Mouse (Mus musculus): ENCODE measurements around the gene Nup98. TPM values are rescaled to one million over a fixed set of nuclear protein-coding genes. Genes with fewer than 3 reads are reported as not detected.

Gene Nup98
- total and polyA plus RNA-seq, 3 experiments: 25.9 to 195 (median 45.2) TPM

- TF ChIP-seq ZMIZ1 (IDR thresholded peaks at IDR 0.05; ENCODE audit: low read depth, low read length) (no peak), POLR2A (IDR thresholded peaks at IDR 0.05; ENCODE audit: control insufficient read depth in 1 of 2, insufficient read depth in 1 of 2, low read depth in 1 of 2, low read length in 2 of 2, poor library complexity in 1 of 2) (no peak), CHD1 (IDR thresholded peaks at IDR 0.05; ENCODE audit: low read depth, low read length) (no peak), BHLHE40 (IDR thresholded peaks at IDR 0.05; ENCODE audit: borderline replicate concordance, low read depth, low read length) (no peak), ZNF384 (IDR thresholded peaks at IDR 0.05; ENCODE audit: low read depth, low read length) (no peak), EP300 (IDR thresholded peaks at IDR 0.05; ENCODE audit: low read depth in 1 of 2, low read length in 2 of 2) (no peak), TAL1 (IDR thresholded peaks at IDR 0.05; ENCODE audit: low read length) (no peak), GABPA (IDR thresholded peaks at IDR 0.05; ENCODE audit: low read depth, low read length) (no peak), KAT2A (conservative IDR thresholded peaks at IDR 0.05; ENCODE audit: low read depth, low read length) (no peak)
- Histone ChIP-seq H3K36me3 (ENCODE audit: control insufficient read depth in 1 of 2, insufficient read depth in 2 of 2, low read length in 2 of 2) (no peaks in the 10 kb centered on the region), H3K9ac (ENCODE audit: control insufficient read depth, low read depth, low read length, poor library complexity, severe bottlenecking) (no peak overlapping the region), H3K79me2 (ENCODE audit: control insufficient read depth, insufficient read depth, low read length, poor library complexity) (no peaks in the 10 kb centered on the region), H3K4me3 (ENCODE audit: control insufficient read depth in 1 of 2, insufficient read depth in 1 of 2, low read depth in 2 of 2, low read length in 2 of 2) (no peak overlapping the region), H3K27ac (ENCODE audit: control insufficient read depth, low read depth, low read length) (no peak overlapping the region), H3K27me3 (ENCODE audit: control insufficient read depth in 1 of 2, insufficient read depth in 2 of 2, low read length in 2 of 2) (peaks cover 0 to 2% of the 10 kb centered on the region in 2 experiments; a peak in 3 of 4 replicates), H3K4me1 (ENCODE audit: control insufficient read depth in 1 of 2, insufficient read depth in 2 of 2, low read length in 2 of 2) (no peaks in the 10 kb centered on the region), H3K9me3 (replicated peaks; ENCODE audit: insufficient read depth, low read length) (no peaks in the 10 kb centered on the region)
- no peak for DNase-seq (ENCODE audit: low read depth, low spot score)
Measured at GRCm38 (mm10) chr7:102109746-102110145, 100.2 kb downstream of the Nup98 start.

GRCm38 (mm10) chr7:102109171-102109570 is 100.8 kb downstream of the Nup98 start, which contains the start of gene Art5:
Art5 (minus strand) TSS chr7:102109489.
- H3K27me3 ChIP-seq (ENCODE audit: control insufficient read depth in 1 of 2, insufficient read depth in 2 of 2, low read length in 2 of 2): peaks cover 0 to 2% of the 10 kb centered on the region in 2 experiments; a peak in 3 of 4 replicates
- TF ChIP-seq MEF2A (IDR thresholded peaks at IDR 0.05; ENCODE audit: extremely low read depth, insufficient replicate concordance, low read depth, low read length, poor library complexity, severe bottlenecking) (no peak), TAL1 (IDR thresholded peaks at IDR 0.05; ENCODE audit: low read length) (no peak), ZNF384 (IDR thresholded peaks at IDR 0.05; ENCODE audit: low read depth, low read length) (no peak), MXI1 (IDR thresholded peaks at IDR 0.05; ENCODE audit: low read depth, low read length) (no peak), MAZ (IDR thresholded peaks at IDR 0.05; ENCODE audit: low read depth, low read length) (no peak), MAFK (IDR thresholded peaks at IDR 0.05; ENCODE audit: borderline replicate concordance, low read depth, low read length) (no peak), MYC (IDR thresholded peaks at IDR 0.05; ENCODE audit: low read depth, low read length) (no peak), ZMIZ1 (IDR thresholded peaks at IDR 0.05; ENCODE audit: low read depth, low read length) (no peak), TBP (IDR thresholded peaks at IDR 0.05; ENCODE audit: low read depth, low read length) (no peak), TCF12 (IDR thresholded peaks at IDR 0.05; ENCODE audit: low read depth, low read length) (no peak), RAD21 (IDR thresholded peaks at IDR 0.05; ENCODE audit: low read depth, low read length) (no peak), CTCF (IDR thresholded peaks at IDR 0.05 in 2 of 3, conservative IDR thresholded peaks at IDR 0.05 in 1 of 3; ENCODE audit: control insufficient read depth in 1 of 3, insufficient read depth in 1 of 3, low read depth in 2 of 3, low read length in 3 of 3, poor library complexity in 1 of 3, severe bottlenecking in 1 of 3) (no peak), UBTF (IDR thresholded peaks at IDR 0.05; ENCODE audit: borderline replicate concordance, insufficient read depth, low read depth, low read length) (no peak)

More at GRCm38 (mm10) chr7:102109171-102109570, 100.8 kb downstream of the Nup98 start, which contains the start of gene Art5:
- 0 out of 4 replicates have a peak, but pooled peaks cover 0 to under 1% of the 10 kb centered on the region in 2 experiments for H3K4me1 ChIP-seq (ENCODE audit: control insufficient read depth in 1 of 2, insufficient read depth in 2 of 2, low read length in 2 of 2)
- DNase-seq (ENCODE audit: low read depth, low spot score): no peak
- H3K4me3 ChIP-seq (ENCODE audit: control insufficient read depth in 1 of 2, insufficient read depth in 1 of 2, low read depth in 2 of 2, low read length in 2 of 2): no peak within 1 kb of the TSS
- H3K36me3 ChIP-seq (ENCODE audit: control insufficient read depth in 1 of 2, insufficient read depth in 2 of 2, low read length in 2 of 2): no peaks in the 10 kb centered on the region
- no peaks in the 10 kb centered on the region for H3K79me2 ChIP-seq (ENCODE audit: control insufficient read depth, insufficient read depth, low read length, poor library complexity)
- no peak within 1 kb of the TSS for H3K9ac ChIP-seq (ENCODE audit: control insufficient read depth, low read depth, low read length, poor library complexity, severe bottlenecking)
- H3K27ac ChIP-seq (ENCODE audit: control insufficient read depth, low read depth, low read length): no peak within 1 kb of the TSS
- no peaks in the 10 kb centered on the region for H3K9me3 ChIP-seq (replicated peaks; ENCODE audit: insufficient read depth, low read length)

Measured in MEL (cell line).